Mouse (Mus musculus): ENCODE results near the gene Actrt3.

The Actrt3 gene

DNA sequence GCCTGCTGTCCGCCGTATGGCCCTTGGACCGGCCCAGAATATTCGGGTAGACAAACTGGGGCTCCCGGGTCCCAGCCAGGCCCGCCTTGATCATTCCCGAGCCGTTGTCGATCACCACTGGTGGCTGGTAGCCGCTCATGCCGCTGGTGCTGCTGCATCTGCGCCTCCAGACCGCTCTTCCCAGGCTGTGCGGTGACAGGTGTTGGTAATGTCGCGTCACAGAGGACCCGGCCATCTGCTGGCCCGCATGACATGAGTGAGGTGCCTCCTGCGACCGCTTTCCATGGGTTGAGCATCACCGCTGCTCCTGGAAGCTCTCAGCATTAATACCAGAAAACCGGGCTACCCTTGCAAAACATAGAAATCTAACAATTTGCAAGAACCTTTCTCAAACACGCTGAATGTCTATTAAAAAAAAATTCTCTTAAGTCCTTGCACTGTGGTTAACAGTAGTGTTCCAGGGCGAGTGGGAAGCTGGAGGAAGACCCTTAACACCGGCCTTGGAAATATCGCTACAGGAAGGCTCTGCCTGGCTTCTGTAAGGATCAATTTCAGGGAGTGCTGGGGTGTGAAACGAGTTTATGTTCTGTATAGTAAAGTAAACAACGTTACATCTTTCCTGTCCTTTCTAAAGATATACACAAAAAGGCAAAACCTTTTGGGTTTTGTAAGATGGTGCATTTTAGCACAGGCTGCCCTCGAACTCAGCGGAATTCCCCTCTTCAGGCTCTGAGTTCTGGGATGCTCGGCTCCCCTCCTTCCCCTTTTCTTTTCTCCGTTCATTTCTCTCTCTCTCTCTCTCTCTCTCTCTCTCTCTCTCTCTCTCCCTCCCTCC lies at the start of gene Actrt3:
Actrt3 (minus strand) TSS at position 229 of the 835 bp plus-strand sequence.
- peak; percentile 24 to 34 for DNase-seq (ENCODE audit: low spot score in 2 of 2)

DNA sequence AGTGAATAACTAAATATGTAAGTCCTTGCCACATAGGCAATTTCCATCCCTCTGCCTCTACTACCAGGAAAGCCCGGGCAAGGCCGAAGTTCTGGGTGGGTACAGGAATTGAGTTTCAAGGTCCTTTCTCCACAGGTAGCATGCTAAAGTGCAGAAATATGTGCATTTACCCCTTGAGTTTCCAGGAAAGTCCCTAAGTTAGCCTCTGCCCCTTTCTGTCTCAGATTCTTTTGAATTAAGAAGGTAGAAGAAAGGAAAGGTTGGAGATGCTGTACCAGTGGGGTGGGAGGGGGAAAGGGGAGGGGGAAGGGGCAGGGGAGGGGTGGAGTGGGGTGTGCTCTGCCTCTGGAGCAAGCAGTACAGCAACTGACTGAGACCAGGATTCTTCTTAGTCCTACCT lies 48.7 kb upstream of the Actrt3 start:
- no peak for DNase-seq (ENCODE audit: low spot score in 2 of 2)

DNA sequence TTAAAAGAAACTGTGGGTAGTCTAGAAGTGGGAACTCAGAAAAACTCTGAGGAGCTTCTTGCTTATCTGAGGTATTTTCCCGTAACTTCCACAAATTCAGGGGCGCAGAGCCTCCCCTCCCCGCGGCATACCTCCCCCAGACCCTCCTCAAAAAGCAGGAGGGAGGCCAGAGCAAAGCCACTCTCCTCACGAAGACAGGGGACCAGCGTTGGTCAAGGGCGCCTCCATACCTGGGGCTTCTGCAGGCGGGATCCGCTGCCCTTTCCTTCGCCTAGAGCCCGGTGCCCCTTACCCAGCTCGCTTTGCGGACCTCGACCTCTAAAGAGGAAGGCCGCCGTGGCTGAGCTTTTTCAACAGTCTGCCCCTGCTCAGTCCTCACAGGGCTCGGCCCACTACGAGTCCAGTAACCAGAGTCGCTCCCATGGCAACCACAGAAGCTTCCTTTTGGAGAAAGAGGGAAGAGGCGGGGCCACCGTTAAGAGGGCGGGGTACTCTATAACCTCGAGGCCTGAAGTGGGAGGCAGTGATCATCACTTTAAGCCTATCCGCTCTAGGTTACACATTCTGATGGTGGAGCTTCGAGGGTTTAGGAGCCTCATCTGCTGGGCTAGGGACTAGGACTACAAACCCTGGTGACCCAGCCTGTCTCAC lies 47.8 kb upstream of the Actrt3 start, which contains the start of gene Lrrc34:
Lrrc34 (minus strand) TSS at position 430 of the 651 bp plus-strand sequence.
- DNase-seq (ENCODE audit: low spot score in 2 of 2): peak in 1 of 2 experiments; percentile 2

- DNase-seq (ENCODE audit: low spot score in 2 of 2): no peak
Measured at GRCm38 (mm10) chr3:30646761-30647160, 47.0 kb upstream of the Actrt3 start.

DNA sequence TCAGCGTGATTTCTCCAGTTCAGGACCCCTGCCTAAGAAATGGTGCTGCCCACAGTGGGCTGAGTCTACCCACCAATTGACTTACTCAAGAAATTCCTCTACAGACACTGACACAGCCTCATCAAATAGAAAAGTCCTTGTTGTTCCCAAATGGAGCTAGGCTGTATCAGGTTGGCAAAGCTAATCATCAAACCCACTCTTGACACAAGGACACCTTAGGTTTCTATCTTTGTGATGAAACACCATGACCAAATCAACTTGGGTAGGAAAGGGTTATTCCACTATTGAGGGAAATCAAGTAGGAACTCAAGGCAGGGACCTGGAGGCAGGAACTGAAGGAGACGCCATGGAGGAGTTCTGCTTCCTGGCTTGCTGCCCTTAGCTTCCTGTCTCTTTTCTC lies 44.5 kb upstream of the Actrt3 start, which contains the start of gene Lrriq4:
Lrriq4 (plus strand) TSS at position 301 of the 400 bp plus-strand sequence.
- no peak for DNase-seq (ENCODE audit: low spot score in 2 of 2)

DNA sequence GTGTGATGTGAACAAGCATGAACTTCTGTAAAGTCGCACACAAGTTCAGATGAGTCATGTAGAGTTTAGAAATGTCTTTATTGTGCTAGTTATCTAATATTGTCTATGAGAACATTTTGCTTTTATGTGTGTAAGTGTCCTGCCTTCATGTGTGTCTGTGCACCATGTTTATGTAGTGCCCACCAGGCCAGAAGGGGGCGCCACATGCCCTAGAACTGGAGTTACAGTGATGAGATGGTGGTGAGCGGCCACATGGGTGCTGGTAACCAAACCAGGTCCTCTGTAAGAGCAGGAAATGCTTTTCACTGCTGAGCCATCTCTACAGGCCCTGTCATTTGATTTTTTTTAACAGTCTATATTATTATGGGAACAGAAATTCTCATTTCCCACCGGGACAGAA lies 35.9 kb upstream of the Actrt3 start:
- no peak for DNase-seq (ENCODE audit: low spot score in 2 of 2)

DNA sequence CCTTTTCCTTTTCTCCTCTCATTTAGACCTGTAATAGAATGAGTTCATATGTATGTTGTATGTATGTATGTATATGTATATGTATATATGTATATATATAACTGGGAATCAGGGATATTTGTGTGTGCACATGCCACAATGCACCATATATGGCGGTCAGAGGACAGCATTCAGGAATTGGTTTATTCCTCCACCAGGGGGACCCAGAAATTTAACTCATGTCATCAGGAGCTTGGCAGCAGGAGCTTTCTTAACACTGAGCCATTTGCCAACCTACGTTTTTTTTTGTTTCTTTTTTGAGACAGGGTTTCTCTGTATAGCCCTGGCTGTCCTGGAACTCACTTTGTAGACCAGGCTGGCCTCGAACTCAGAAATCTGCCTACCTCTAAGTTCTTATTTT lies 33.9 kb upstream of the Actrt3 start:
- no peak for DNase-seq (ENCODE audit: low spot score in 2 of 2)

GRCm38 (mm10) chr3:30620132-30620531 lies 20.4 kb upstream of the Actrt3 start:
- DNase-seq (ENCODE audit: low spot score in 2 of 2): peak; percentile 46 to 49

- DNase-seq (ENCODE audit: low spot score in 2 of 2): peak in 1 of 2 experiments; percentile 6
Measured at GRCm38 (mm10) chr3:30610930-30611329, 11.2 kb upstream of the Actrt3 start.

DNA sequence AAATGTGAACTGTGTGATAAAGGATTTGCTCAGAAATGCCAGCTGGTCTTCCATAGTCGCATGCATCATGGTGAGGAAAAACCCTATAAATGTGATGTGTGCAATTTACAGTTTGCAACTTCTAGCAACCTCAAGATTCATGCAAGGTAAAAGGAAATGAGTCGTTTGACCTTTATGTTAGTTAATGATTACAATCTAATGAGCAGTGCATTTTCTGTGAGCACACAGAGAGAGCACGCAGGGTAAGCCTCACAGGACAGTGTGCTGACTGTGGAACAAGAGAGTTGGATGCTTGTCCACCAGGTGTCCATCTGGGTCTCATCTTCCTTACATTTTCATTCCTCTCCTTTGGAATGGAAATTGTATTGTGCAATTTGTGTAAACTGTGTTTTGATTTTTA lies 9.3 kb upstream of the Actrt3 start:
- no peak for DNase-seq (ENCODE audit: low spot score in 2 of 2)

GRCm38 (mm10) chr3:30603256-30603655 lies 3.5 kb upstream of the Actrt3 start:
- no peak for DNase-seq (ENCODE audit: low spot score in 2 of 2)

- peak in 1 of 2 experiments; percentile 73 for DNase-seq (ENCODE audit: low spot score in 2 of 2)
Measured at GRCm38 (mm10) chr3:30602740-30603098, 3.0 kb upstream of the Actrt3 start.

GRCm38 (mm10) chr3:30602065-30602739 lies 2.5 kb upstream of the Actrt3 start, which contains the start of gene Mynn:
Gene Mynn (plus strand): TSS chr3:30602065.
- peak; percentile 97 for DNase-seq (ENCODE audit: low spot score in 2 of 2)

GRCm38 (mm10) chr3:30601610-30602064 lies 1.9 kb upstream of the Actrt3 start:
- no peak for DNase-seq (ENCODE audit: low spot score in 2 of 2)

- peak; percentile 84 to 94 for DNase-seq (ENCODE audit: low spot score in 2 of 2)
Measured at GRCm38 (mm10) chr3:30601175-30601574, 1.4 kb upstream of the Actrt3 start.

GRCm38 (mm10) chr3:30600717-30601116 lies 978 bp upstream of the Actrt3 start:
- DNase-seq (ENCODE audit: low spot score in 2 of 2): peak in 1 of 2 experiments; percentile 6

GRCm38 (mm10) chr3:30597271-30597670 lies 2.5 kb downstream of the Actrt3 start:
- no peak for DNase-seq (ENCODE audit: low spot score in 2 of 2)

DNA sequence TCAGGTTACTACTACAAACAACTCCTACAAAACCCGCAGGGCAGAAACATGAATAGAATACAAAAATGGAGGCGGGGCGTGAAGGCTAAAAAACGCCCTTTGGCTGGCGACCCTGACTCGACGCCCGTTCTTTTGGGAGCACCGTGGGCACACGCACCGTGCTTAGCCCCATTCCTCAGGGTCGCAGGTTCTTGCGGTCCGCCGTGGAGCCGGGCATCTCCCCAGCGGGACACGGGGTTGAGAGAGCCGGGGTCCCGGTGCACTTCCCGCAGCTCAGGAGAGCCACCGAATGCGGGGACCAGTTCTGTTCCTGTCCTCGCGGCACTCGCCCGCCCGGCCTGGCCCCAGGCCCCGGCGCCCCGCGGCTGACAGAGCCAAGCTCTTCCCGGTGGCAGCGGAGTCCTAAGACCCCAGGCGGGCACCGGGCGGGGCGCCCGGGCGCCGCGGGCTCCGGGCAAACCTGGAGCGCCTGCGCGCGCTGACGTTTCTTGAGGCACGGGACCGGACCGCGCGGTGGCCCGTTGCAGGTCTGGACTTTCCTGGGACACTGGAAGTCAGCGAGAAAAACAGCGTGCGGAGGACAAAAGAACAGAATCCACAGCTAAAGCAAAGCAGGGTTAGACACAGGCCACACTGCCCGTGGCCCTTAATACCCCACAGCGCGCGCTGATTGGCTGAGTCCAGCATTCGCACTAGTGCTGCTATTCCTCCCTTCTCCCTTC lies 4.5 kb downstream of the Actrt3 start:
- DNase-seq (ENCODE audit: low spot score in 2 of 2): no peak

GRCm38 (mm10) chr3:30593719-30594485 lies 5.8 kb downstream of the Actrt3 start:
- no peak for DNase-seq (ENCODE audit: low spot score in 2 of 2)

DNA sequence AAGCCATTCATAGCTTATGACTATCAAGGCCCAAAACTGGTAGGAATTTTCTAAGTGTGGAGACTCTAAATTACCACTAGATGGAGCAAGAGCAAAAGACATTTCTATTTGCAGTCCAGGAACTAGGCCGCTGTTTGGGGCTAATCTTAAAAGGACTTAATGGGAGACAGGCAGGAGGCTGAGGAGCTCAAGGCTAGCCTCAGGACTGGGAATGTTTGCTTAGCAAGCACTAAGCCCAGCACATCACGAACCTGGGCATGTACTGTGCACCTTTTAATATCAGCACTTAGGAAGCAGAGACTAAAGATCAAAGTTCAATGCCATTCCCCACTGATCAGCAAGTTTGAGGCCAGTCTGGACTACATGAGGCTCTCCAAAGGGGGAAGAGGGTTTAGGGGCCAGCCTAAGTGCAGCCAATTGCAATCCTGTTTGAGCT lies 7.3 kb downstream of the Actrt3 start:
- DNase-seq (ENCODE audit: low spot score in 2 of 2): peak in 1 of 2 experiments; percentile 28

DNA sequence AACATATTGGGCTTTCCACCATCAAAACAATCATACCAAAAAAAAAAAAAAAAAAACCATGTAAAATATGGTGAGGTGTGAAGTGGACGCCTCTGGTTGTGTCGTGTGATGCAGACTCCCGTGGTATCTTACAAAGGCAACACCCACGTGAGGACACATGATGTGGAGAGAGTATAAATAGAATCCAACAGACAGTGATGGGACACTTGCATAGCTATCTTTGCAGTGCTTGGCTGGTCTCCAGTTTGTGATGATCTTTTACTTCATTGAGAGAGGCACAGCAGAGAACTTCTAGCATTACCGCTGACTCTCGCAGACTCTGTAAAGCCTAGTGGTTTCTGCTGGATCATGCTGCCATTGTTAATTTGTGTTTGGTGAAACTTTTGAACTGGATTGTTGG lies 10.9 kb downstream of the Actrt3 start:
- DNase-seq (ENCODE audit: low spot score in 2 of 2): no peak

Measured in spleen, postnatal 36 days (tissue).